Mouse (Mus musculus): ENCODE data around the gene Atp6v1d. TPM values are rescaled to one million over a fixed set of nuclear protein-coding genes. Genes with fewer than 3 reads are reported as not detected.

The Atp6v1d gene
- polyA plus RNA-seq, 1 experiment: 79.5 TPM

DNA sequence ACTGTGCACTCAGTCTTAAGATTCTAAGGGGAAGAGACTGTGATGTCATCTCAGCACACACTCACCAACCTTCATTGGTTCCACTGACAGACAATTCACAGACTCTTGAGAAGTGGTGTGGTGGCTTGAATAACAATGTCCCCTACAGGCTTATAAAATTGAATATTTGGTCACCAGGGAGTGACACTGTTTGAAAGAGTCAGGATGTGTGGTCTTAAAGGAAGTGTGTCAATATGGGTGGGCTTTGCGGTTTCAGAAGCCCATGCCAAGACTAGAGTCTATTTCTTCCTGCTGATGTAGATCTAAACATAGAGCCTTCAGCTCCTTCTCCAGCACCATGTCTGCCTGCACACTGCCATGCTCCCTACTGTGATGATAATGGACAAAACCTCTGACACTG is 36.4 kb upstream of the Atp6v1d start:
- no peaks in the 10 kb centered on the region for H3K4me1 ChIP-seq (ENCODE audit: control insufficient read depth, insufficient read depth, low read length)
- no peak overlapping the region for H3K27ac ChIP-seq (ENCODE audit: control insufficient read depth, insufficient read depth, low read depth, low read length, poor library complexity)
- H3K4me3 ChIP-seq (replicated peaks; ENCODE audit: control insufficient read depth, low read depth, low read length): no peak overlapping the region
- TF ChIP-seq POLR2A (IDR thresholded peaks at IDR 0.05; ENCODE audit: borderline replicate concordance, control insufficient read depth, low read depth, low read length) (no peak), CTCF (IDR thresholded peaks at IDR 0.05; ENCODE audit: control insufficient read depth, insufficient read depth, low read length) (no peak)
- WGBS: 64% methylated on average over 1 of the region's 1 CpGs

- TF ChIP-seq POLR2A (IDR thresholded peaks at IDR 0.05; ENCODE audit: borderline replicate concordance, control insufficient read depth, low read depth, low read length) (no peak), CTCF (IDR thresholded peaks at IDR 0.05; ENCODE audit: control insufficient read depth, insufficient read depth, low read length) (no peak)
These were observed 29.7 kb upstream of the Atp6v1d start for GRCm38 (mm10) chr12:78891149-78891548.

GRCm38 (mm10) chr12:78890062-78890461 is 28.6 kb upstream of the Atp6v1d start:
- no peak for TF ChIP-seq POLR2A (IDR thresholded peaks at IDR 0.05; ENCODE audit: borderline replicate concordance, control insufficient read depth, low read depth, low read length)
- TF ChIP-seq CTCF (IDR thresholded peaks at IDR 0.05; ENCODE audit: control insufficient read depth, insufficient read depth, low read length): no peak
- Histone ChIP-seq H3K4me1 (ENCODE audit: control insufficient read depth, insufficient read depth, low read length) (no peaks in the 10 kb centered on the region), H3K4me3 (replicated peaks; ENCODE audit: control insufficient read depth, low read depth, low read length) (no peak overlapping the region), H3K27ac (ENCODE audit: control insufficient read depth, insufficient read depth, low read depth, low read length, poor library complexity) (no peak overlapping the region)
- 48% methylated on average over 1 of the region's 1 CpGs for WGBS

More at GRCm38 (mm10) chr12:78891149-78891548, 29.7 kb upstream of the Atp6v1d start:
- Histone ChIP-seq H3K27ac (ENCODE audit: control insufficient read depth, insufficient read depth, low read depth, low read length, poor library complexity) (no peak overlapping the region), H3K4me1 (ENCODE audit: control insufficient read depth, insufficient read depth, low read length) (no peaks in the 10 kb centered on the region), H3K4me3 (replicated peaks; ENCODE audit: control insufficient read depth, low read depth, low read length) (no peak overlapping the region)
- WGBS: 80% methylated on average over 2 of the region's 2 CpGs

DNA sequence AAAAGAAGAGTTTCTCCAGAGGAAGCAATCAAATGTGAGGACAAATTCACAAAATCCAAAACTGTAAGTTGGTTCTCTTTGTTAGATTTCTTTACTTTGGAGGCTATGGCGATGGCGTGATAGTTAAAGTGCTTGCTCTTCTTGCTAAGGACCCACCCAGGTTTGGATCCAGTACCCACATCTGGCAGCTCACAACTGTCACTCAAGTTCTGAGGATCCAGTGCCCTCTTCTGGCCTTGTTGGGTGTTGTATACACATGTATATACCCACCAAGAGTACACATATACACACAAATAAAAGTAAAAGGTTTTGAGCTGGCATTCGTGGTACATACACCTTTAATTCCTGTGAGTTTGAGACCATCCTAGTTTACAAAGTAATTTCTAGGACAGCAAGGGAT is 13.1 kb upstream of the Atp6v1d start:
- H3K27ac ChIP-seq (ENCODE audit: control insufficient read depth, insufficient read depth, low read depth, low read length, poor library complexity): no peak overlapping the region
- 96% methylated on average over 3 of the region's 3 CpGs for WGBS
- no peaks in the 10 kb centered on the region for H3K4me1 ChIP-seq (ENCODE audit: control insufficient read depth, insufficient read depth, low read length)
- no peak overlapping the region for H3K4me3 ChIP-seq (replicated peaks; ENCODE audit: control insufficient read depth, low read depth, low read length)
- TF ChIP-seq CTCF (IDR thresholded peaks at IDR 0.05; ENCODE audit: control insufficient read depth, insufficient read depth, low read length): no peak
- TF ChIP-seq POLR2A (IDR thresholded peaks at IDR 0.05; ENCODE audit: borderline replicate concordance, control insufficient read depth, low read depth, low read length): no peak

GRCm38 (mm10) chr12:78868115-78868514 is 6.7 kb upstream of the Atp6v1d start:
- WGBS: 74% methylated on average over 1 of the region's 1 CpGs
- Histone ChIP-seq H3K4me1 (ENCODE audit: control insufficient read depth, insufficient read depth, low read length) (no peaks in the 10 kb centered on the region; the same call in 1 of the 2 replicates), H3K27ac (ENCODE audit: control insufficient read depth, insufficient read depth, low read depth, low read length, poor library complexity) (no peak overlapping the region), H3K4me3 (replicated peaks; ENCODE audit: control insufficient read depth, low read depth, low read length) (no peak overlapping the region)
- TF ChIP-seq CTCF (IDR thresholded peaks at IDR 0.05; ENCODE audit: control insufficient read depth, insufficient read depth, low read length) (no peak), POLR2A (IDR thresholded peaks at IDR 0.05; ENCODE audit: borderline replicate concordance, control insufficient read depth, low read depth, low read length) (no peak)

DNA sequence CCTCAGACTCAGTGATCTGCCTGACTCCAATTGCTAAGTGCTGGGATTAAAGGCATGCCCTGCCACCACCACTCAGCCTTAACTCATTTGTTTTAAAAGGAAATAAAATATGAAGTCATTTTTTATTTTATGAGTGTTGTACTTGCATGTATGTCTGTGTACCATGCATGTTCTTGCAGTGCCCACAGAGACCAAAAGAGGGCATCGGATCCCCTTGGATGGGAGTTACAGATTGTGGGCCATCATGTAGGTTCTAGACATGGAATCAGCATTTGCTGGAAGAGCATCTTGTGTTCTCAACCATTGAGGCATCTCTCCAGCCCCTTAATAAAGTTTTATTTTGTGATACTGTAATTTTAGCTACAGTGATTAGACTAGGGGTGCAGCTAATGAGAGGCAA is 4.0 kb upstream of the Atp6v1d start:
- WGBS: 91% methylated on average over 1 of the region's 1 CpGs
- no peak overlapping the region for H3K27ac ChIP-seq (ENCODE audit: control insufficient read depth, insufficient read depth, low read depth, low read length, poor library complexity)
- no peak overlapping the region for H3K4me3 ChIP-seq (replicated peaks; ENCODE audit: control insufficient read depth, low read depth, low read length)
- TF ChIP-seq POLR2A (IDR thresholded peaks at IDR 0.05; ENCODE audit: borderline replicate concordance, control insufficient read depth, low read depth, low read length) (no peak), CTCF (IDR thresholded peaks at IDR 0.05; ENCODE audit: control insufficient read depth, insufficient read depth, low read length) (0 out of 2 replicates have a peak, but pooled peaks have one; percentile 23)
- no peaks in the 10 kb centered on the region; the same call in 1 of the 2 replicates for H3K4me1 ChIP-seq (ENCODE audit: control insufficient read depth, insufficient read depth, low read length)

- peak overlapping the region; percentile 91 for H3K4me3 ChIP-seq (replicated peaks; ENCODE audit: control insufficient read depth, low read depth, low read length)
- TF ChIP-seq CTCF (IDR thresholded peaks at IDR 0.05; ENCODE audit: control insufficient read depth, insufficient read depth, low read length): no peak
- TF ChIP-seq POLR2A (IDR thresholded peaks at IDR 0.05; ENCODE audit: borderline replicate concordance, control insufficient read depth, low read depth, low read length): no peak
- under 1% methylated on average over 22 of the region's 22 CpGs for WGBS
- no peaks in the 10 kb centered on the region; the same call in 1 of the 2 replicates for H3K4me1 ChIP-seq (ENCODE audit: control insufficient read depth, insufficient read depth, low read length)
- peak overlapping the region; percentile 82 for H3K27ac ChIP-seq (ENCODE audit: control insufficient read depth, insufficient read depth, low read depth, low read length, poor library complexity)
These were observed 854 bp upstream of the Atp6v1d start for GRCm38 (mm10) chr12:78862254-78862730.

GRCm38 (mm10) chr12:78860921-78861495 is 430 bp downstream of the Atp6v1d start:
- H3K27ac ChIP-seq (ENCODE audit: control insufficient read depth, insufficient read depth, low read depth, low read length, poor library complexity): peak overlapping the region; percentile 82
- under 1% methylated on average over 30 of the region's 30 CpGs for WGBS
- no peaks in the 10 kb centered on the region; the same call in 1 of the 2 replicates for H3K4me1 ChIP-seq (ENCODE audit: control insufficient read depth, insufficient read depth, low read length)

More at GRCm38 (mm10) chr12:78860921-78861495, 430 bp downstream of the Atp6v1d start:
- peak; percentile 13; the same call in 1 of the 2 replicates for TF ChIP-seq CTCF (IDR thresholded peaks at IDR 0.05; ENCODE audit: control insufficient read depth, insufficient read depth, low read length)
- TF ChIP-seq POLR2A (IDR thresholded peaks at IDR 0.05; ENCODE audit: borderline replicate concordance, control insufficient read depth, low read depth, low read length): no peak
- H3K4me3 ChIP-seq (replicated peaks; ENCODE audit: control insufficient read depth, low read depth, low read length): peak overlapping the region; percentile 91
